Mouse (Mus musculus): Measurements from ENCODE around the gene Bbs9. TPM values are rescaled to one million over a fixed set of nuclear protein-coding genes. Genes with fewer than 3 reads are reported as not detected.

Bbs9 gene
- total RNA-seq, 2 experiments from 2014 or later: 24.6 to 28.3 TPM

- intact Hi-C loops (cut with DNase I): no loop called here
These were observed 291.6 kb downstream of the Bbs9 start for GRCm38 (mm10) chr9:22767154-22767553.

GRCm38 (mm10) chr9:22767860-22768259, 292.3 kb downstream of the Bbs9 start:
- intact Hi-C loops (cut with DNase I): no loop called here
- DNase-seq (ENCODE audit: low spot score in 2 of 2): no peak

More at GRCm38 (mm10) chr9:22767154-22767553, 291.6 kb downstream of the Bbs9 start:
- no peak for DNase-seq (ENCODE audit: low spot score in 2 of 2)

DNA sequence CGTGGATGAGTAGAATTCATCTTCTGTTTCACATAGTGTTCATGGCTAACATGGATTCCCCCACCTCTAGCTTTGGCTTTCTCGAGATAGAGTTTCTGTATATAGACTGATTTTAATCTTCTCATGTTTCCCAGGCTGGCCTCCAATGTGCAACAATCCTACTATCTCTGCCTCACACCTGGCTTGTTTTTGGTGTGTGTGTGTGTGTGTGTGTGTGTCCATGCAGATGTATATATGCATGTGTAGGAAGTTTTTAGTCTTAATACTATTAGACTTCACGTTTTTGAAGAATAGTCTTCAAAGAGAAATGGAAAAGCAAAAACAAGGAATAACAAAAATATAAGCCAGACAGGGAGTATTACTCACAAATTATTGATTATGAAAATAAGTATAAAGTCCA, 296.3 kb downstream of the Bbs9 start:
- intact Hi-C loops (cut with DNase I): no loop called here
- no peak for DNase-seq (ENCODE audit: low spot score in 2 of 2)

DNA sequence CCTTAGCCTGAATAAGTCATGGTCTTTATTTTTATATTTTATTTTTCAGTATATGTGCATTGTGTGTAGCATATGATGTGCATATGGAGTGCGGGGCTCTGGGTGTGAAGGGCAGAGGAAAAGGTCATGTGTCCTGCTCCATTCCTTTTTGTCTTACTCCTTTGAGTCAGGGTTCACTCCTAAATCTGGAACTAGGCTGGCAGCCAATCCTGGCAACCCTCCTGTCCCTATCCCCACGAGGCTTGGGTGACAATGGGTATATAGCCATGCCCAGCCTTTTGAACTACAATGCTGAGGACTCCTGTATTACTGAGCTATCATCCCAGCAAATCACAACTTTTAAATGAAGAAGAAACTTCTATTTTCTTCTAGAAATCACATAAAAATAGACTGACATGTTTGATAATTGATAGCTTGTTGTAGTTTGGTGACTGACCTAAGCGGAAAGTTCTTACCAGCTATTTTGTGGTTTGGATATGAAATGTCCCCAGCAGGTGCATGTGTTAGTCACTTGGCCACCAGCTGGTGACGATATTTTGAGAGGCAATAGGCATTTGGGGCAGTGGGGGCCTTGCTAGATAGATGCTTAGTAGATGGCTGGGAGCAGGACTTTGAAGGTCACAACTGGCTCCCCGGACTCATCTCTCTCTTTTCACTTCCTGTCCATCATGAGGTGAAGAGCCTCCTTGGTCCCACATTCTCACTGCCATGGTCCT, 300.9 kb downstream of the Bbs9 start:
- no peak for DNase-seq (ENCODE audit: low spot score in 2 of 2)
- intact Hi-C loops (cut with DNase I): no loop called here

DNA sequence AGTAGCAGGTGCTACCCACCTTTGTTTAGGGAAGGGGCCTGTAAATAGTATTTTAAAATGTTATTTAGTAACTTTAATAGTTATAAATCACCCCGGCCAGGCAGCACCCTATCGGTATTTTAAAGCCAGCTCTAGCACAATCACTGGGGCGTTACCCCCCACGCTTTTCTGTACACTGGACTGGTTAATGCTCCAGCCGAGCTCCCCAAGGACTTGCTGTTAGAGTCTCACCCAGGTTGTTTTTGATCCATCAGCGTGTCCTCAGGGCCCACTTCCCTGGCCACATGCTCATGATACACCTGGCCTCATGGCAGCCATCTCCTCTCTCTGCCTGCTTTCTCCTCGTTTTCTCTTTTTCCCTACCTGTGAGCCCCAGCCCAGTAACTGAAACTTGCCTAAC, 301.9 kb downstream of the Bbs9 start:
- intact Hi-C loops (cut with DNase I): no loop called here
- DNase-seq (ENCODE audit: low spot score in 2 of 2): no peak

DNA sequence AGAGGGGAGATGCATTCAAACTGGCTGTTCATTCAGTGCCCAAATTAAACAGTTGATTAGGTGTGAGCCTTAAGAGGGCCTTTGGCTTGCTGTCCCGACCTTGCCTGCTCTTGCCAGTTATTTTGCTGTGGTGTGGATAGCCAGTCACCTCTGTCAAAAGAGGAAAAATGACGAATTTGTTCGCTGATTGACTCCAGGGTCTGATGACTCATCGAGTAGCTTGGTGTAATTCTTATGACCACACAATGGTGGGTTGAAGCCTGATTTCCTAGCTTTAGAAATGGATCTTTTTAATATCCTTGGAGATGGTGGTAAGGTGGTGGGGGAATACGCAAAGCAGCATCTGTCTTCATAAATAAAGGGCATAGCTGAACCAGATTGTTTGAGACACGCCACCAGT, 304.1 kb downstream of the Bbs9 start:
- intact Hi-C loops (cut with DNase I): no loop called here
- no peak for DNase-seq (ENCODE audit: low spot score in 2 of 2)

GRCm38 (mm10) chr9:22786006-22786405, 310.5 kb downstream of the Bbs9 start:
- intact Hi-C loops (cut with DNase I): no loop called here
- peak in 1 of 2 experiments; percentile 7 for DNase-seq (ENCODE audit: low spot score in 2 of 2)

GRCm38 (mm10) chr9:22788423-22788822, 312.9 kb downstream of the Bbs9 start:
- no peak for DNase-seq (ENCODE audit: low spot score in 2 of 2)
- intact Hi-C loops (cut with DNase I): no loop called here

DNA sequence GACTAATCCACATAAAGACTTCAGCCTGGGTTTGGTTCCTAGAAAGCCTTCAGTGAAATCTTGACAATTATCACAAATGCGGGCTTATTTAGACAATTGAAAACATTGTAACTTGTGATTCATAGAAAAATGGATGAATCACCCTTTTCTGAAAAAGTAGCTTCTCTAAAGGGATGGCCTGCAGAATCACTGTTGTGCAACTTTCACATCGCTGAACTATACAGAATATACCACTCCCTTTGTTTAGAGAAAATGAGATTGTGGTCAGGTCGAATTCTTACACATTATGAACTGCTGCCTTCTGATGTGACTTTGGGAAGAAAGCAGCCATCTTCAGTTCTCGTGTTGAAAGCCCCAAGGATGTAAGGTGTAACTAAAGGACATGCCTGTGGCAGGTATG, 313.3 kb downstream of the Bbs9 start:
- DNase-seq (ENCODE audit: low spot score in 2 of 2): no peak
- intact Hi-C loops (cut with DNase I): no loop called here

GRCm38 (mm10) chr9:22789380-22790168, 314.1 kb downstream of the Bbs9 start:
- intact Hi-C loops (cut with DNase I): no loop called here
- no peak for DNase-seq (ENCODE audit: low spot score in 2 of 2)

DNA sequence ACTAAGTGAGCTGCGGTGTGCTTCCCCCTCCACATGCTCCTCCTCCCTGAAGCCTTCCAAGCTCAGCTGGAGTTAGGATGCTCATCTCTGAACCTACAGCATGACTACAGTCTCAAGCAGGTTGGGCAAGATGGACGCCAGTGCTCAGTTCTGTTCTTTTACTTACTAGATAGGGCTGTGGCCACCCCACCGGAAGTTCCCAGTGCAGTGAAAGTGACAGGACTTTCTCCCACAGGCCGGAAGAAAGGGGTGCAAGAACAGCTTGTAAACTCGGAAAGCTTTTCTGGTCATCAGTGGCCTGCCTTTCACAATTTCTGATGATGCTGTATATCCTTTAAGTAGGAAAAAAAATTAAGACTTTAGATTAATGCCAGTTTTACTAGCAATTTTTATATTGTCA, 315.7 kb downstream of the Bbs9 start:
- DNase-seq (ENCODE audit: low spot score in 2 of 2): no peak
- intact Hi-C loops (cut with DNase I): no loop called here

DNA sequence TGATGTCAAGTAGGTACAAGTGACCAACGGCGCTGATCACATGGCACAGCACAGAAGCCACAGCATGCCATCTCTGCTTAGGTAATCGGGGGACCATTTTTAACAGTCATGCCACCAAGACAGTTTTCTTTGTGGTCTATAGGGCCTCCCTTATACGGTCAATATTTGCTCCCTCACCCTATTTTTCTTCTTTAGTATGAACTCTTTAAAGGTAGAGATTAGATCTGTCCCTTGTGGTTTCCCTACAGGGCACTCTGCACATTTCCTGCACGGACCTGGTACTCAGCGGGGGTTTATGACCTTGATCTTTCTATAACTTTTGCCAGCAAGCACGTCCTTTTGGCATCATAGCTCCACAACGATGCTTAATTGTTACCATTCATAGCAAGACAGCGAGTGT, 316.2 kb downstream of the Bbs9 start:
- intact Hi-C loops (cut with DNase I): no loop called here
- DNase-seq (ENCODE audit: low spot score in 2 of 2): no peak

- DNase-seq (ENCODE audit: low spot score in 2 of 2): no peak
These were observed 318.2 kb downstream of the Bbs9 start for GRCm38 (mm10) chr9:22793698-22794097.

GRCm38 (mm10) chr9:22800675-22801074, 325.2 kb downstream of the Bbs9 start:
- intact Hi-C loops (cut with DNase I): no loop called here
- DNase-seq (ENCODE audit: low spot score in 2 of 2): no peak

More at GRCm38 (mm10) chr9:22793698-22794097, 318.2 kb downstream of the Bbs9 start:
- intact Hi-C loops (cut with DNase I): no loop called here

DNA sequence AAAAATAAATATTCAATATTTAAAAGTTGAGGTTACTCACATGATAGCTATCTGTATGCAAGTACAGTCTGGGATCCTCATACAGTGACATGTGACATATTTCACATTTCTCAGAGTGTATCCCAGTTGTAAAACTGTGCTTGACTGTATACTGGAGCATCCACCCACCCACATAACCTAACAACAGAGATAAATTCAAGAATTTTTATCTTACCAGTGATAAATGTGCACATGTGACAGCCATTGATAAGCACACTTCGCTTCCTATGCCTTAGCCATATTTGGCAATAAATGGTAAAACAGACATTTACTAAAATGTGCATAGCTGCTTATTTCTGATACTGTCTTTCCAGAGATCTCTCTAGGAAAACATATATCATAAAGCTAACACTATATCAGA, 330.5 kb downstream of the Bbs9 start:
- intact Hi-C loops (cut with DNase I): no loop called here
- DNase-seq (ENCODE audit: low spot score in 2 of 2): no peak

- no peak for DNase-seq (ENCODE audit: low spot score in 2 of 2)
- intact Hi-C loops (cut with DNase I): no loop called here
These were observed 331.0 kb downstream of the Bbs9 start for GRCm38 (mm10) chr9:22806494-22806893.

- intact Hi-C loops (cut with DNase I): no loop called here
- no peak for DNase-seq (ENCODE audit: low spot score in 2 of 2)
These were observed 332.2 kb downstream of the Bbs9 start for GRCm38 (mm10) chr9:22807693-22808092.

DNA sequence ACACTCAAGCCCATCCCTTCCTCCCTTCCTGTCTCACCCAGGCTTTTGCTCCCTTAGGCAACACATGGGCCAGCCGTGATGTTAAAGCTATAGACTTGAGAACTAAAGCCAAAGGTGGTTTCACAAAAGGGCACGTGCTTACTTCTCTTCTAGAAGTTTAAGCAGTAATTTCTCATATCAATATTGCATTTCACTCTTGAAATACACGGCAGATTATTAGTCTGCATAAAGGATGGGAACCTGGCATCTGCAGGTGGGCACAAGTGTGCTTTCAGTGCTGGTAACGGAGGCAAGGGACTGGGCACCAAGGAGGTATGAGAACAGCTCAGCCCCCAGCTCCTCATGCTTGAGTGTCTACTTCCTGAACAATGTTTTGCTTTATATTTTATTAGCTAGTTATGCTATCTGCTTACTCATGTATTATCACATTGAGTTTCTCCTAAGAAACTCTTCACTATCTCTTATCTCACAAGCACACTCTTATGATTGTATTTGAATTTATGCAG, 334.2 kb downstream of the Bbs9 start:
- intact Hi-C loops (cut with DNase I): no loop called here
- DNase-seq (ENCODE audit: low spot score in 2 of 2): no peak

- intact Hi-C loops (cut with DNase I): no loop called here
- no peak for DNase-seq (ENCODE audit: low spot score in 2 of 2)
These were observed 334.9 kb downstream of the Bbs9 start for GRCm38 (mm10) chr9:22810454-22810853.

- intact Hi-C loops (cut with DNase I): no loop called here
- no peak for DNase-seq (ENCODE audit: low spot score in 2 of 2)
These were observed 336.4 kb downstream of the Bbs9 start for GRCm38 (mm10) chr9:22811931-22812330.
